Mouse (Mus musculus): Measurements from ENCODE around the gene Ace2. TPM values are rescaled to one million over a fixed set of nuclear protein-coding genes. Genes with fewer than 3 reads are reported as not detected.

The Ace2 gene
- total and polyA plus RNA-seq, 3 experiments: 0.08 TPM; not detected in 2

- no peaks in the 10 kb centered on the region for H3K36me3 ChIP-seq (replicated peaks in 1 of 2; ENCODE audit: control insufficient read depth in 1 of 2, insufficient read depth in 1 of 2, low read length in 1 of 2)
- no peak overlapping the region for H3K27ac ChIP-seq (ENCODE audit: insufficient read depth, low read depth)
- DNase-seq (ENCODE audit: extremely low read depth): no peak
- no peak overlapping the region for H3K4me3 ChIP-seq (replicated peaks in 1 of 3; ENCODE audit: low read depth in 2 of 3, low read length in 2 of 3, poor library complexity in 1 of 3)
- H3K9me3 ChIP-seq (replicated peaks; ENCODE audit: low read length): no peaks in the 10 kb centered on the region
- H3K4me1 ChIP-seq (ENCODE audit: control insufficient read depth in 1 of 2, insufficient read depth in 2 of 2): no peaks in the 10 kb centered on the region
- no peaks in the 10 kb centered on the region for H3K79me2 ChIP-seq (replicated peaks; ENCODE audit: control insufficient read depth, extremely low read depth, insufficient read depth, poor library complexity, severe bottlenecking)
- dilution Hi-C loops (cut with MboI; ENCODE audit: extremely low pct_ligation_motif_present, extremely low pct_unique_long_range_greater_than_20kb, low sequenced_read_pairs): no loop called here
- in situ Hi-C loops (cut with MboI; ENCODE audit: low pct_ligation_motif_present, low pct_unique_long_range_greater_than_20kb, low sequenced_read_pairs): no loop called here
- H3K4me2 ChIP-seq (ENCODE audit: insufficient read depth, low read depth, poor library complexity, severe bottlenecking): no peak overlapping the region
- TF ChIP-seq NRF1 (IDR thresholded peaks at IDR 0.05; ENCODE audit: low read depth, low read length): no peak
- TF ChIP-seq JUN (IDR thresholded peaks at IDR 0.05; ENCODE audit: insufficient read depth, low read depth, low read length): no peak
- TF ChIP-seq EP300 (IDR thresholded peaks at IDR 0.05; ENCODE audit: low read length): no peak
- no peak for TF ChIP-seq TCF12 (IDR thresholded peaks at IDR 0.05; ENCODE audit: low read depth, low read length)
- no peak for TF ChIP-seq MAX (IDR thresholded peaks at IDR 0.05; ENCODE audit: low read length)
- no peak for TF ChIP-seq NELFE (IDR thresholded peaks at IDR 0.05; ENCODE audit: low read depth, low read length)
- TF ChIP-seq SMC3 (IDR thresholded peaks at IDR 0.05; ENCODE audit: low read depth, low read length): no peak
- no peak for TF ChIP-seq POLR2AphosphoS2 (IDR thresholded peaks at IDR 0.05; ENCODE audit: low read depth, low read length)
- no peak for TF ChIP-seq HCFC1 (IDR thresholded peaks at IDR 0.05; ENCODE audit: low read depth, low read length)
- no peak for TF ChIP-seq TBP (conservative IDR thresholded peaks at IDR 0.05; ENCODE audit: low read depth, low read length)
- no peak for TF ChIP-seq ZNF384 (IDR thresholded peaks at IDR 0.05; ENCODE audit: low read depth, low read length)
- TF ChIP-seq MYC (IDR thresholded peaks at IDR 0.05; ENCODE audit: low read depth, low read length): no peak
- no peak for TF ChIP-seq MEF2A (IDR thresholded peaks at IDR 0.05; ENCODE audit: borderline replicate concordance, low read depth, low read length)
- TF ChIP-seq RAD21 (IDR thresholded peaks at IDR 0.05; ENCODE audit: low read depth, low read length): no peak
- no peak for TF ChIP-seq POLR2A (IDR thresholded peaks at IDR 0.05; ENCODE audit: low read depth, low read length)
- TF ChIP-seq KAT2A (IDR thresholded peaks at IDR 0.05; ENCODE audit: insufficient replicate concordance, low read length): no peak
- no peak for TF ChIP-seq ETS1 (conservative IDR thresholded peaks at IDR 0.05; ENCODE audit: low read depth, low read length)
- no peak for TF ChIP-seq MAFK (IDR thresholded peaks at IDR 0.05; ENCODE audit: insufficient replicate concordance, low read length)
- no peak for TF ChIP-seq BHLHE40 (IDR thresholded peaks at IDR 0.05; ENCODE audit: low read depth, low read length)
- no peak for TF ChIP-seq ZMIZ1 (IDR thresholded peaks at IDR 0.05; ENCODE audit: low read depth, low read length)
- H3K27me3 ChIP-seq (replicated peaks): no peaks in the 10 kb centered on the region
- H3K9ac ChIP-seq (ENCODE audit: insufficient read depth, low read depth): no peak overlapping the region
Measured at GRCm38 (mm10) chrX:164133531-164133930, 5.6 kb upstream of the Ace2 start.

GRCm38 (mm10) chrX:164135304-164135818, 3.8 kb upstream of the Ace2 start:
- no peaks in the 10 kb centered on the region for H3K79me2 ChIP-seq (replicated peaks; ENCODE audit: control insufficient read depth, extremely low read depth, insufficient read depth, poor library complexity, severe bottlenecking)
- no peak for TF ChIP-seq JUND (conservative IDR thresholded peaks at IDR 0.05; ENCODE audit: low read depth, low read length)
- TF ChIP-seq MAFK (IDR thresholded peaks at IDR 0.05; ENCODE audit: insufficient replicate concordance, low read length): no peak
- no peak for TF ChIP-seq ZC3H11A (IDR thresholded peaks at IDR 0.05; ENCODE audit: low read depth, low read length)
- TF ChIP-seq NELFE (IDR thresholded peaks at IDR 0.05; ENCODE audit: low read depth, low read length): no peak
- TF ChIP-seq MAZ (IDR thresholded peaks at IDR 0.05; ENCODE audit: low read depth, low read length): no peak
- no peak for TF ChIP-seq EP300 (IDR thresholded peaks at IDR 0.05; ENCODE audit: low read length)
- TF ChIP-seq JUN (IDR thresholded peaks at IDR 0.05; ENCODE audit: insufficient read depth, low read depth, low read length): no peak
- TF ChIP-seq MYC (IDR thresholded peaks at IDR 0.05; ENCODE audit: low read depth, low read length): no peak
- no peak for TF ChIP-seq SMC3 (IDR thresholded peaks at IDR 0.05; ENCODE audit: low read depth, low read length)
- no peak for TF ChIP-seq TBP (conservative IDR thresholded peaks at IDR 0.05; ENCODE audit: low read depth, low read length)
- DNase-seq (ENCODE audit: extremely low read depth): no peak

More at GRCm38 (mm10) chrX:164135304-164135818, 3.8 kb upstream of the Ace2 start:
- dilution Hi-C loops (cut with MboI; ENCODE audit: extremely low pct_ligation_motif_present, extremely low pct_unique_long_range_greater_than_20kb, low sequenced_read_pairs) (no loop called here), in situ Hi-C loops (cut with MboI; ENCODE audit: low pct_ligation_motif_present, low pct_unique_long_range_greater_than_20kb, low sequenced_read_pairs) (no loop called here)
- H3K9me3 ChIP-seq (replicated peaks; ENCODE audit: low read length): no peaks in the 10 kb centered on the region
- no peaks in the 10 kb centered on the region for H3K36me3 ChIP-seq (replicated peaks in 1 of 2; ENCODE audit: control insufficient read depth in 1 of 2, insufficient read depth in 1 of 2, low read length in 1 of 2)
- no peaks in the 10 kb centered on the region for H3K4me1 ChIP-seq (ENCODE audit: control insufficient read depth in 1 of 2, insufficient read depth in 2 of 2)
- no peak overlapping the region for H3K9ac ChIP-seq (ENCODE audit: insufficient read depth, low read depth)
- H3K27ac ChIP-seq (ENCODE audit: insufficient read depth, low read depth): no peak overlapping the region
- H3K4me2 ChIP-seq (ENCODE audit: insufficient read depth, low read depth, poor library complexity, severe bottlenecking): no peak overlapping the region
- H3K4me3 ChIP-seq (replicated peaks in 1 of 3; ENCODE audit: low read depth in 2 of 3, low read length in 2 of 3, poor library complexity in 1 of 3): no peak overlapping the region
- no peaks in the 10 kb centered on the region for H3K27me3 ChIP-seq (replicated peaks)
